Comparison of ENCODE assay signal across 13 mouse cellular contexts in the genomic region with DNA sequence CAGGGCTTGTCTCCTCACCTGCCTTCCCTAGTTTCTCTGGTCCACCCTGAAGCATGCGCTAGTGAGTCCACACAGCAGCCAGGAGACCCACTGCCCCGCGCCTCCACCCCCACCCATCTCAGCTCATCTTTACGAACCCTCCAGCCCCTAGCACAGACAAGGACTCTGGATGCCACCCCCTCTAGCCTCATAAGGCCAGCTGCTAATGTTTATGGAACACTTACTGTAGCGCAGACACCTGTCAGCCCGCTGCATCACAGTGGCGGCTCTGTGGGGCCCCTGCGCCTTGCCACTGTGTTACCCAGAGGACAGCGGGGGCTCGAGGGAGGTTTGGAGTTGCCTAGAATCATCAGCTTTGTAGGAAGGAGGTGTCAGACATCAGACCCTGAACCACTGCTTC. TPM values are rescaled to one million over a fixed set of nuclear protein-coding genes. Genes with fewer than 3 reads are reported as not detected.
DNase-seq lines count a peak whose midpoint lies in the region; ATAC-seq lines count a peak whose summit lies in the region.
"Had no signal": no experiment of that assay in that cellular context is flagged by ENCODE, and none has a peak within 500 bp of the region (broad histone marks: within the 10 kb centered on the region; RNA-seq: fewer than 3 reads in every experiment).

No protein-coding gene starts in this region.

- no peaks in the 10 kb centered on the region for H3K36me3 ChIP-seq in forebrain, embryonic 13.5 days (ENCODE audit: poor library complexity, severe bottlenecking)
- H3K36me3 ChIP-seq in limb, embryonic 13.5 days: no peaks in the 10 kb centered on the region
- H3K36me3 ChIP-seq: heart, embryonic 15.5 days had no signal

- H3K4me1 ChIP-seq in forebrain, embryonic 13.5 days: peaks cover 23% of the 10 kb centered on the region
- peaks cover 26% of the 10 kb centered on the region for H3K4me1 ChIP-seq in limb, embryonic 13.5 days

- DNase-seq in retina, postnatal 1 day: peak; percentile 48
- no peak for DNase-seq in retina, embryonic 14.5 days (ENCODE audit: low spot score)
- no peak for DNase-seq in kidney, postnatal 14 days
- no peak for DNase-seq in lung, postnatal 10 days
- no peak for DNase-seq in thymus, postnatal 14 days
- DNase-seq: cerebellum, adult 11-12 months; kidney, postnatal 10 days; right cerebral cortex, postnatal 4 days; thymus, adult 2 months had no signal

- no peak overlapping the region for H3K4me2 ChIP-seq in forebrain, embryonic 13.5 days
- H3K4me2 ChIP-seq in limb, embryonic 13.5 days (replicated peaks): no peak overlapping the region
- H3K4me2 ChIP-seq: heart, embryonic 15.5 days; liver, embryonic 11.5 days had no signal

- no peak overlapping the region for H3K4me3 ChIP-seq in forebrain, embryonic 13.5 days
- no peak overlapping the region for H3K4me3 ChIP-seq in limb, embryonic 13.5 days
- H3K4me3 ChIP-seq: heart, embryonic 15.5 days had no signal

- ATAC-seq in forebrain, embryonic 13.5 days: peak; percentile 70
- peak; percentile 16 for ATAC-seq in limb, embryonic 13.5 days (ENCODE audit: low FRiP score, low read depth)

- H3K9me3 ChIP-seq in forebrain, embryonic 13.5 days (replicated peaks): no peaks in the 10 kb centered on the region
- H3K9me3 ChIP-seq in limb, embryonic 13.5 days: no peaks in the 10 kb centered on the region
- H3K9me3 ChIP-seq: heart, embryonic 15.5 days had no signal

- H3K27ac ChIP-seq in forebrain, embryonic 13.5 days: peak overlapping the region; percentile 65
- H3K27ac ChIP-seq in limb, embryonic 13.5 days: no peak overlapping the region
- H3K27ac ChIP-seq: heart, embryonic 15.5 days had no signal

- 0 out of 2 replicates have a peak overlapping the region, but pooled peaks have one; percentile 16 for H3K9ac ChIP-seq in forebrain, embryonic 13.5 days
- peak overlapping the region; percentile 31; the same call in 1 of the 2 replicates for H3K9ac ChIP-seq in limb, embryonic 13.5 days
- H3K9ac ChIP-seq: heart, embryonic 15.5 days had no signal

- WGBS in forebrain, embryonic 13.5 days: 59% methylated on average over 10 of the region's 10 CpGs
- 33% methylated on average over 10 of the region's 10 CpGs for WGBS in limb, embryonic 13.5 days

- no peaks in the 10 kb centered on the region for H3K27me3 ChIP-seq in forebrain, embryonic 13.5 days
- peaks cover 6% of the 10 kb centered on the region; the same call in 1 of the 2 replicates for H3K27me3 ChIP-seq in limb, embryonic 13.5 days

RNA-seq across cellular contexts. Expression of a gene that starts 26.4 kb away (rescaled TPM):
- polyA plus RNA-seq in forebrain, embryonic 13.5 days (2015; fragmentation: Nextera tagmentation; extraction: Ambion mirVana): 68.1 and 74.3 TPM in 2 replicates
- polyA plus RNA-seq in limb, embryonic 13.5 days (2015; fragmentation: Nextera tagmentation; extraction: Ambion mirVana): 52.7 and 57.4 TPM in 2 replicates

RNA-seq across cellular contexts. Expression of a gene that starts 26.6 kb away (rescaled TPM):
- 0.96 and 1.3 TPM in 2 replicates for polyA plus RNA-seq in forebrain, embryonic 13.5 days (2015; fragmentation: Nextera tagmentation; extraction: Ambion mirVana)
- polyA plus RNA-seq in limb, embryonic 13.5 days (2015; fragmentation: Nextera tagmentation; extraction: Ambion mirVana): 1.3 and 1.4 TPM in 2 replicates

RNA-seq across cellular contexts. Expression of a gene that starts 37.5 kb away (rescaled TPM):
- polyA plus RNA-seq in forebrain, embryonic 13.5 days (2015; fragmentation: Nextera tagmentation; extraction: Ambion mirVana): 0.45 and 0.49 TPM in 2 replicates
- 5.9 and 6.3 TPM in 2 replicates for polyA plus RNA-seq in limb, embryonic 13.5 days (2015; fragmentation: Nextera tagmentation; extraction: Ambion mirVana)

RNA-seq across cellular contexts. Expression of a gene that starts 52.0 kb away (rescaled TPM):
- polyA plus RNA-seq in forebrain, embryonic 13.5 days (2015; fragmentation: Nextera tagmentation; extraction: Ambion mirVana): 0.09 and 0.39 TPM in 2 replicates
- 0.33 and 0.59 TPM in 2 replicates for polyA plus RNA-seq in limb, embryonic 13.5 days (2015; fragmentation: Nextera tagmentation; extraction: Ambion mirVana)
